Mouse (Mus musculus): ENCODE measurements around the gene Tmem102.

The Tmem102 gene

DNA sequence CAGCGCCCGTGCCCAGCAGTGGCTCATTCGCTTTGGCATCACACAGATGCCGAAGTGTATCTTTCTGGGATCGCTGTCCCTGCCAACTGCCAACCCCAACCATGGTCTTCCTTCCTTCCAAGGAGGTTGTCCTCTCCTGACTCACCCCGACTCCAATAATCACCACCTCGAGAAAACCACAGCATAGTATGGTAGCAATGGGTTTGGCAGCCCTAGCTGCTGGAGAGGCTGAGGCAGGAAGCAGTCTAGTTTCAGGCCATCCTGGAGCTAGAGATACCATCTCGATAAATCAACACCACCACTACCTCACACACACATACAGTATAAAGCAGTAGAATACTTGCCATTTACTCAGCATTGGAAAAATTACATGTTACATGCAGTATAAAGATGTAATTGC, 13.4 kb upstream of the Tmem102 start:
- no peak for DNase-seq (ENCODE audit: low read depth, low spot score)

DNA sequence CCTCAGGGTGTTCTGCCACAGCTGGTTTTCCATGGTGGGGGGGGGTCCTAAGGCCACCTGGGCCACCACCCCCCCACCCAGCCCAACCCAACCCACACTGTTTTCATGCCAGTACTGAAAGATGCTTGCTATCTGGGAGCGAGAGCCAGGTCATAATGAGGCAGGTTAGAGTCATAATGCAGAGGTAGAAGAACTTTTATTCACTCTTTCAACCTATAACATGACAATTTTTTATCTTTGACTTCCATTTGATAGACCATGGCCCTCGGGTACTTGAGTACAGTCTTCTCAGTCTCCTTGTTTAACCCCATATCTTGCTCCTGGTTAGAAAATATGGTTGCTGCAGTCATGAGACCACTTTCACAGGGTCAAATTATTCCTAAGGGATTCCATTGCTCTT, 12.9 kb upstream of the Tmem102 start, which contains the start of gene Spem2:
Spem2 (minus strand) TSS at position 101 of the 400 bp plus-strand sequence.
- DNase-seq (ENCODE audit: low read depth, low spot score), result no peak

DNA sequence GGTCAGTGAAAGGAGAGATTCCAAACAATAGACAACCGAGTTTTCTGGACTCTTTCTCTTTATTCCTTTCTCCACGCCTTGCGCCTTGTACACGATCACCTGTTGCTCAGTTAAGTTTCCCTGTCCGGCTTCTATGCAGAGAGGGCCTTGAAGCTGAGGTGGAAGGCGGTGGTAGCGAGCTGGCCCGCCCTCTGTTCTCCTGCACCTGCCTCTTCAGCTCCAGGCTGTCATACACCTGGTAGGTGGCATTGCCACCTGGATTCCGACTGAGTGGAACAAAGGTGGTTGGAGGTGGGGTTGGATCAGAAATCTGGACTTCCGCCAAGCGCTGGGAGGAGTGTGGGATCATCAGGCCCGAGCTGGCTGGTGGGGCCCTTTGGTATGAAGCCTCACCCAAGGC, 11.1 kb upstream of the Tmem102 start:
- no peak for DNase-seq (ENCODE audit: low read depth, low spot score)

DNA sequence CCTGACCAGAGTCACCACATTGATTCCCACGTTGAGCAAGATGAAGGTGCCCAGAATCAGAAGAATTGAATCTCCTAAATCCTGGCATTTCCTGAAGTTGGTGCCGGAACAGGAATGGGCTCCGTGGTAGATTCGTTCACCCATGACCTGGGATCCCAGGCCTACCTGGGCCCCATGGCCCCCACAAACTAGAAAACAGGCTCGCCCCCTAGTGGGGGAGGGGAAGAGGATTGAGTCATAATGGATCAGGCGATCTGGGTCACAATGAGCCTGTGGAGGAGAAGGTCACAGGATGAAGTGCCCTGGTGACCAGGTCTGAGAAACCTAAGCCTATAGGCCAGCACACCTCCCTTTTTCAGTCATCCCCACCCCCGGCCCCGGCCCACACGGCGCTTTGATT, 9.7 kb upstream of the Tmem102 start, which contains the start of gene Gm39566:
Gm39566 (minus strand) TSS at position 144 of the 400 bp plus-strand sequence.
- DNase-seq (ENCODE audit: low read depth, low spot score), result no peak

DNA sequence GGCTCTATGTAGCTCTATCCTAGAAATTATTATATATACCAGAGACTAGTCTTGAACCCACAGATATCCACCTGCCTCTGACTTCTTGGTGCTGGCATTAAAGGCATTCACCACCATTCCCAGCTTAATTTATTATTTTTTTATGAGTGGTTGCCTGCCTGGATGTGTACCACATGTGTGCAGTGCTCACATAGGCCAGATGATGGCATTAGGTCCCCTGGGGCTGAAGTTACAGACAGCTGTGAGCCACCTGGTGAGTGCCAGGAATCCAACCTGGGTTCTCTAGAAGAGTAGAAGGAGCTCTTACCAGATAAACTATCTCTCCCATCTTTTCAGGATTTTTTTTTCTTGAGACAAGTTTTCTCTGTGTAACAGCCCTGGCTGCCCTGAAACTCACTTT, 4.9 kb upstream of the Tmem102 start:
- DNase-seq (ENCODE audit: low read depth, low spot score), result no peak

DNA sequence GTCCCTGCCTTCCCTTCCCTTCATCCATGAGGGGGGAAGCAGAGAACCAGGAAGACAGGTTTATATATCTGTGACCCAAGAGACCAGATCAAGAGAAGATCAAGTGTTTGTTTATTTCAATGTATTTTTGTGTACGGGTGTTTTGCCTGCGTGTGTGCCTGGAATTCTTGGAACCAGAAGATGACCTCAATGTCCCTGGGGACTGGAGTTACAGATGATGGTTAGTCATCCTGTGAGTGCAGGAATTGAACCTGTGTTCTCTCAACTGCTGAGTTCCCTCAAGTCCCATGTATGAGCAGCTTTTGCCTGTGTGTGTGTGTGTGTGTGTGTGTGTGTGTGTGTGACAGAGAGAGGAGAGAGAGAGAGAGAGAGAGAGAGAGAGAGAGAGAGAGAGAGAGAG, 2.2 kb upstream of the Tmem102 start:
- no peak for DNase-seq (ENCODE audit: low read depth, low spot score)

DNA sequence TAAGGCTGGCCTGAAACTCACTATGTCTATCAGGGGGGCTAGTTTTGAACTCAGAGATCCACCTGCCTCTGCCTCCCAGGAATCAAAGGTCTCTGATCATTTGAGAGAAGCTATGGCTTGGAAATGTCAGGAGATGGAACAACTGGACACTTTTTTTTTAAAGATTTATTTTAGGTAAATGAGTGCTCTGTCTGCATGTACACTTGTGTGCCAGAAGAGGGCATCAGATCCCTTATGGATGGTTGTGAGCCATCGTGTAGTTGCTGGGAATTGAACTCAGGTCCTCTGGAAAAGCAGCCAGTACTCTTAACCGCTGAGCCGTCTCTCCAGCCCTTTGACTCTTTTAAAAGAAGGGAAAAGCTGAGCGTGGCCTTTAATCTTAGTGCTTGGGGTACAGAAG, 954 bp upstream of the Tmem102 start:
- no peak for DNase-seq (ENCODE audit: low read depth, low spot score)

DNA sequence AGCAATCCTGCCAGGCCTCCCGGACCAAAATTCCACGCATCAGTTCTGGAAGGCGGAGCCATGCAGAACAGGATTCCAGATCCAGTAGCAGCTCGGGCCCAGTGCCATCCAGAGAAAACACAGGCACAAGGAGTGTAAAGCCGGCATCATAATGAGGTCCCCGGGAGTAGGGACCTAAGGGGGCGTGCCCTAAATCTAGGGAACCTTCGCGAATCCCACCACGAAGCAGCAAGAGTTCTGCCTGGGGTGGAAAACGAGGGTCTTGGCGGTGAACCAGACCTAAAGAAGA, 828 bp downstream of the Tmem102 start:
- no peak for DNase-seq (ENCODE audit: low read depth, low spot score)

DNA sequence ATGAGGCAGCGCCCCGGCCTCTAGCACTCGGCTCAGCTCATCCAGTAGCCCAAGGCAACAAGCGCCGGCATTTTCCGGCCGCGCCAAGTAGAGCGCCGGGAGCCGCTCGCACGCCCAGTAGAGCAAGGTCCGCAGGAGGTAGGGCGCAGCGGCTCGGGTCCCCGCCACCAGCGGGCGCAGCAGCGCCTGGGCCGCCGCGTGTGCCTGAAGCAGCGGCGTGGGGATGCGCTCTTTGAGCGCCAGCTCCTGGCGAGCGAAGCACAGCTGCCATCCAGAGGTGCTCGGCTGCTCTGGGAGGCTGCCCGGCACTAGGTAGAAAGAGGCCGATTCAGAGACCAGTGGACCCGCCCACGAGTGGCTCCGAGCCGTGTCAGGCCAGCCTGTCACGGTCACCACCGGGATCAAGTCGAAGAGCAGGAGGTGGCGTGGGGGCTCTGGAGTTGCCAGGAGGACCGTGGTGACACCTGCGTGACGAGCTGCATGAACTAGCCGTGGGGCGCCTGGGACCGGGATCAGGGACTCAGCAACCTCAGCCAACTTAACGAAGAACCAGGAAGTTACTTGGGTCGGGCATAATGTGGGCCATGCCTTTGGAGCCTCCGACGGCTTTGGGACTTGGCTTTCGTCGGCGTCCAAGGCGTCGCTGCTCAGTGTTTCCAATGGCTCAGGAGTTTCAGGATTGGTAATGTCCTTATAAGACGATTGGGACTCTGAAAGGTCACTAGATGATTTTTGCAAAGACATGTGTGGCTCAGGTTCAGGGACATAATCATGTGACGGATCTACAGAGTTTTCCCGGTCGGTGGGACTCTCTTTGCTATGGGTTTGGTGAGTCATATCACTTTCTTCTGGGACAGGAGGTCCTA, 1.4 kb downstream of the Tmem102 start:
- peak; percentile 68 for DNase-seq (ENCODE audit: low read depth, low spot score)

DNA sequence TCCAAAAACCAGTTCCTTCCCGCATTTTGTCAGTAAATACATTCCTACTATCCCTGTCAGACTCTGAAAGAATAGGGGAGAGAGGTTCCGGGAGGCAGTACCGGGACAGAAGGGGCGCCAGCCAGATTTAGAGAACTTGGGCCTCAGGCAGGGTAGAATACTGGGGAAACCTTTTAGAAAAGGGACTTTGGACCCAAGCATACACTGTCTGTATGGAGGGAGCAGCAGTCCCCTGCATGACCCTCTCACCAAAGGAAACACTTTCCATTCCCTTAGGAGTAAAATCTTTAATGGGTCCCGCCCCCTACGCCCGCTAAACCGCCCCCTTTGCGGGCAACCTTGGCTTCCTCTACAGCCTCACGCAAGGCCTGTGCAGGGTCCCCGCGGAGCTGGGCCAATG, 2.1 kb downstream of the Tmem102 start:
- DNase-seq (ENCODE audit: low read depth, low spot score), result no peak

DNA sequence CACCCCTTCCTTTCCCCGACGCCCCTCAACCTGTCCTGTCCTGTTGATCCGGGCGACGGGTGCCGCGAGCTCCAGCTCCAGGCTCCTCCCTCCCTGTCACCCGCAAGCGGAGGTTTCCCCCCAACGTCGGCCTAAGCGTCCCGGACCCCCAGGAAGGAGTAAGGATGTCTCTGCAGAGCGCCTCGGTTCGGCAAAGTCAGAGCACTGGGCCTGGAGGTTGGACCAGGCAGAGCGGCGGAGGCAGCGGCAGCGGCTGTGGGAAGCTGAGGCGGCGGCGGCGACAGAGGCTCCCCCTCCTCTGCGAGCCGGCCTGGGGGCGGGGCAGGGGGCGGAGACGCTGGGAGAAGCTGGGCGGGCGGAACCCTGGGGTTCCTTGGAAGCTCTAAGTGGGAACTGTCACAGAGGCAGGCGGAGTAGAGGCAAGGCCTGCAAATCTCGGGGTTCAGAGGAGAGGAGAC, 2.7 kb downstream of the Tmem102 start:
- DNase-seq (ENCODE audit: low read depth, low spot score), result peak; percentile 71

DNA sequence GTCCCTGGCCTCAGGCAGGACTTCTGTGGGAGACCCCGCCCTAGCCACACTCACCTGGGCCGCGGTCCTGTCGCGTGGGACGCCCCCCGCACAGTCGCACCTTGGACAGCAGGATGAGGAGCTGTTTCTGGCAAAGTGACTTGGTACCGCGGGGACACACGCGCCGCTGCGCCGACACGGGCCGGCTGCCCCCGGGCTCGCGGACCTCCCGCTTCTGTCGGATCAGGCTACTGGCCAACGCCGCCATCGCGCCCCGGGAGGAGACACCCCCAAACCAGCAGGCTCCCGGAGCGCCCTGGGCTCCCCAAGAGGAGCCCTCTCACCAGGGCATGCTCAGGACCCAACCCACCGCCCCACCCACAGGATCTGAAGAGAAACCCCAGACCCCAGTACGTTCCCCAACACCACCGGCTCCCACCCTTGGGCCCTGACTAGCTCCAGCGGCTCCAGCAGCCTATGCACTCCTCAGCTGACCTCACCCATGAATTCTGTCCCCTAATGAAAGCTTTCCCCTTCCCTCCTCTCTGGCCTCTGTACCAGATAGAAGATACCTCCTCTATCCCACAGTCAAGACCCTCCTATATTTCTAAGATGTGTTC, 3.9 kb downstream of the Tmem102 start, which contains the start of gene Fgf11:
Fgf11 (minus strand) TSS at position 479 of the 599 bp plus-strand sequence.
- DNase-seq (ENCODE audit: low read depth, low spot score), result no peak

DNA sequence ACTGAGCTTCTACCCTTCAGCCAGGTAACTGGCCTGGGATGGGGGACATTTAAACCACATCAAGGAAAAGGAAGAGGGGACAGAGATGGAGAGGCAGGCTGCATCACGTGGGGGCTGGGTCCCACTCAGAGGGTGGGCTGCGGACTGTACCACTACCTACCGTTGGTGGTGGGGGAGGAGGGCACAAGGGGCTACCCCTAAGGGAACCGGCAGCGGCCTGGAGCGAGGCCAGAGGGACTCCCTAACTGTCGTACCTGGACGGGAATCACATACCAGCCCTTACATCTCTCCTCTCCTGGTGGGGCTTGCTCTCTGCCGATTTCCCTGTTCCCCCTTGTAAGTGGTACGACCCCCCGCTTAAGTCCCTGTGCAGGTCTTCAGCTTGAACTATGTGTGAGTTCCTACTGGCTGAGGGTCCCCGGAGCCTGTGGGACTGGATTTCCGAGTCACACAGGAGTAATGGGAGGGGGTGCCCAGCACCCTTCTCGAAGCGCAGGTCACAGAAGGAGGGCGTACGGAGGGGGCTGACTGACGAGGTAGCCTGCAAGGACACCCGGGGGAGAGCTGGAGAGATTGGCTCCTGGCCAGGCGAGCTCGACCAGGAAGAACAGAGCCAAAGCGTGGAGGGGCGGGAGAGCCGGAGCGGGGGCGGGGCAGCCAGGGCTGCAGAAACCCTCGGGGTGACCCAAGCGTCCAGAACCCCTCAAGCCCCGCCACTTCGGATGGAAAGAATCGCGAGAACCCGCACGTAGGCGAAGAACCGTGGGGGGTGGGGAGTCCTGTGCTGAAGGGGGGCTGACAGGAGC, 4.8 kb downstream of the Tmem102 start:
- DNase-seq (ENCODE audit: low read depth, low spot score), result peak; percentile 84

DNA sequence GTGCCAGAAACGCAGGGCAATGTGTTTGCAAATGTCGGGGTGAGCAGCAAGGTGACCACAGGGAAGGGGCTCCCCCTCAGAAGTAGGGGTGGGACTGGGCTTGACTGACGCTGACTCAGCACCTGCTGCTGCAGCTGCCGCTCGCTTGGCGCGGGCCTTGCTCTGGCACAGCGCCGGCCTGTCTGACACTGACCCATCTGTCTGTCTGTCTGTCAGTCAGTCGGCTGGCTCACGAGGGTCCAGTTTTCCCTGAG, 5.4 kb downstream of the Tmem102 start:
- DNase-seq (ENCODE audit: low read depth, low spot score), result no peak

DNA sequence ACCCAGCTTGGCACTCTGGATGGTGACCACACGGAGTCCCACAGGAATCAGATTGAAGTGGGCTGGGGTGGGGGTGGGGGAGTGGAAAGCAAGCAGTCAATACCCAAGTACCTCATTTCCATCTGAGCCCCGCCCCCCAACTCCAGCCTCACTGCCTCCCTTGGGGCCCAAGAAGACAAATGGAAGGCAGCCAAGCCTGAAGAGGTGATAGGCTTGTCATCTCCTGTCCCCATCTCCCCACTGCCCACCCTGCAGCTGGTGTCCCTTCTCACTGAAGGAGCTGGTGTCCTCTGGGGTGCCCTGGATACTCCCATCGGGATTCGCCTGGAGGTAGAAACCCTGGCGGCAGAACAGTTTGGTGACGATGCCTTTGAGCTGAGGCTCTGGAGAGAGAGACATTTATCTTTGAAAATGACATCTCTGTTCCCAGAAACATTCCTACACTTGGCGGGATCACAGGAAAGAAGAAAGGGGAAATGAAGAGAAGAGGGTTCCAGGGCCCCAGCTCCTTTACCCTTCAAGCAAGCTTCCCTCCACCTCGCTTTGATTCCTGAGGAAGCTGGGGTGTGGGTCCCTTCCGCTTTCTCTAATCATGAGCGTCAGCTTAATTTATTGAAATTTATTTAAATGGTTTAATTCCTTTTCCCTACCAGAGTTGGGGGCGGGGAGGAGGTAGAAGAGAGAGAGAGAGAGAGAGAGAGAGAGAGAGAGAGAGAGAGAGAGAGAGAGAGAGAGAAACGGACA, 5.9 kb downstream of the Tmem102 start:
- DNase-seq (ENCODE audit: low read depth, low spot score), result peak; percentile 62

DNA sequence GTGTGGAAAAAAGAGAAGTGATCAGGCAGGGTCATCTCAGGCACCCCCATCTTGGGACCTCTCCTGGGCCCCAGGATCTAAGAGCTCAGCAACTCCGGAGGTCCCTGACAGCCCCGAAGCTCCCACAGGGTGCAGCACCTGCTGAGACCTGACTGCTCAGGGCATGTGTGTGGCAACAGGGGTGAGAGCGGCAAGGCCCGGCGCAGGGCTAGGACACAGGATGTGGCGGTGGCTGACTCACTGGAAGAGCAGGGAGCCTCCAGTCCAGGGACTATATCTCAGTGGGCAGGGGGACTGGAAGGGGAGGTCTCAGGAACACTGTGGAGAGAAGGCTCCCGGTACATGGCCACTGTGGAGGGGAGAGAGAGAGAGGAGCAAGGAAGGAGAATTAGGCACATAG, 7.5 kb downstream of the Tmem102 start:
- no peak for DNase-seq (ENCODE audit: low read depth, low spot score)

DNA sequence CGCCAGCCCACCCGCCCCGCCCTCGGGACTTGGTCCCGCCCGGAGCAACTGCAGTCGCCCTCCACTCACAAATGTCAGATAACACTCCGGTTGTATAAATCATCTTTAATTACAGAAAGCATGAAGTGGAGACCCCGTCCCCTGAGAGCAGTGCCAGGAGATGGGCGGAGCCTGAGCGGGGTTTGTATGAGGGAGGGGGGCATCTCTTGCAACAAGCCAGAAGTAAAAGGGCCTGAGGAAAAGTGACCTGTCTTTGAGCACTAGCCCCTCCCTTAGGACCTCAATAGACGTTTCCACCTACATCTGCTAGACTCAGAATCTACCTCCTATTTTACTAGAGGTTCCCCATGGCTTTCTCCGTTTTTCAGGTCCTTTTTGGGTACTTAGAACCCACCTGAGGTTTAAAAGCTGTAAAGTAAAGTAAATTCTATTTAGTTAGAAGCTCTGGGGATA, 9.4 kb downstream of the Tmem102 start:
- DNase-seq (ENCODE audit: low read depth, low spot score), result no peak

DNA sequence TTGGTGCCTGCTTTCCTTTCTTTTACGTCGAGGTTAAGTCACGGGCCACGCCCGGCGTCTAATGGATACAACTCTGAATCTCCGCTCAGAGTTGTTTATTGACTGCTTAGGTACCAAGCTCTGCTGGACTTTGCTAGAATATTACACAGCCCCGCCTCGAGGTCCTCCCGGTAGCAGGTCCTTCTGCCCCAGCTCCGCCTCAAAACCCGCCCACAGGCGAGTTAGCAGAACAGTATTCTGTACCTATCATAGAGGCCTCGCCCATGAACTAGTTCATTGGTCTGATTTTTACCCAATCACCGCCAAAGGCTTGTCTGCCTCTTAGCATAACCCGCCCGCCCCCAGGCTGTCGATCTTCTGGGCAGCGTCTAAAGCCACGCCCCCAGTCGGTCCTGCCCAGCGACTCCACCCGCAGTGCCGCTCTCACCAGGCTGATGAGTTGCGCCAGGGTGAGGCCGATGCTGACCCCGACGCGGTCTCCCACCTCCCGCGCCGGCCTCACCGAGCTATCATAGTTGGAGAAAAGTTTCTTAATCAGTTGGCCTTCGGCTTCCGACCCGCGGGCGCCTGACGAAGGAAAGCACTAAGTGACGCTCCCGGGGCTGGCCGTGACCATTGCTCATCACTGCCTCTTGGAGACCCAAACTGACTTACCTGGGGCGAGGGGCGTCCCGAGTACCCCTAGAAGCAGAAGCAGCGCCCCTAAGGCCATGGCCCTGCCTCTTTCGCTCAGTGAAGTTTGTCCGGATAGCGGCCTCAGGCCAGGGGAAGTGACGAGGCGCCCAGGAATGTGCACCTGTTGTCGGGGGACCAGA, 10.0 kb downstream of the Tmem102 start, which contains the start of gene Chrnb1:
Chrnb1 (minus strand) TSS at position 776 of the 815 bp plus-strand sequence.
- DNase-seq (ENCODE audit: low read depth, low spot score), result peak; percentile 98

DNA sequence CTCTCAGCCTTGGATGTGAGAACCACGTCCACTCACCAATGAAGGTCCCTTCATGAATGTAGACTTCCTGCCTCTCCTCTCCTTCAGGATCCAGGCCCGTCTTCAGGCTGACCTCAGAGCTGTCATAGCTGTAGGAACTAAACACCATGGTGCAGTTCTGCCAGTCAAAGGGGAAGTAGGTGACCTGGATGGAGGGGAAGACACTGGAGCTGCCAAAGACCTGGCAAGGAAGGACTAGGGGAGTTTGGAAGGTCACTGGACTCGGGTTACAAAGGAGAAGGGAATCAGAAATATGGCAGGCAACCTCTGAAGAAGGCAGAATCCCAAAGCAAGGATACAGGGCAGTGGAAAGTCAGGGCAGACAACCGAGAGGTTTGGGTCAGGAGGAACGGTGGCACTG, 12.0 kb downstream of the Tmem102 start:
- no peak for DNase-seq (ENCODE audit: low read depth, low spot score)

DNA sequence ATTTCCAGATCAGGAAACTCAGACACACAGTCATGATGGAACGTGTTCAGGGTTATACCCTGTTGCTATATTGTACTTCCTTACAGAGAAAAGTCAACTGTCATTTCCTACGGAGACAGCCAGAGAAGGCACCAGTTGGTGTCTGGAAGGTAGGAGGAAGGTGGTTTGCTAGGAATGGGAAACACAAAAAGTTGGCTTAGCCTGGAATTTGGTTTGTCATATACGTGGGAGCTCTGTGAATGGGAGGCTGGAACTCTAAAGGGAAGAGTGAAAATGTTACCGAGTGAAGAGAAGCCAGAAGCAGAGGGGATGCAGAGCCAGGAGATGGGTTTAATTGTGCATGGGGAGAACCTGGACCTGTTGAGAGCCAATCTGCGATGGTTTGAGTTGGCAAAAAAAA, 14.0 kb downstream of the Tmem102 start:
- no peak for DNase-seq (ENCODE audit: low read depth, low spot score)

DNA sequence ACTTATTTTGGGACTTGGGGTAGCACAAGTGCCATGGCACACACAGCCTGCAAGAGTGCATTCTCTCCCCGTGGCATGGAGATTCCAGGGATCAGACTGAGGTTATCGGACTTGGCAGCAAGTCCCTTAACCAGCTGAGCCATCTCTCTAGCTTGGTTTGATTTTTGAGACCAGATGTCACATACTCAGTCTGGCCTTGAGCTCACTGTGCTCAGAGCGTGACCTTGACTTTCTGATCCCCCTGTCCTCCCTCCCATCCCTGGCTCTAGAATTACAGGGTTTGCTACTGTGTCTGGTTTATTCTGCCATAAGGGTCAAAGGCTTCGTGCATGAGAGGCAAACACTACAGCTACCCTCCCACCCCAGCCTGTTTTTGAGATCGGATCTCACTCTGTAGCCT, 16.0 kb downstream of the Tmem102 start:
- DNase-seq (ENCODE audit: low read depth, low spot score), result peak; percentile 41

Data from ES-CJ7 (cell line).